20 mouse cellular contexts compared by ENCODE assay signal in genomic region chr9:68769638-68770037, GRCm38 (mm10).
"Had no signal": no experiment of that assay in that cellular context is flagged by ENCODE, and none has a peak within 500 bp of the region (broad histone marks: within the 10 kb centered on the region; RNA-seq: fewer than 3 reads in every experiment).

No protein-coding gene starts in this region.

- ATAC-seq: intestine, postnatal 0 days; midbrain, embryonic 15.5 days had no signal

- H3K27me3 ChIP-seq: liver, embryonic 13.5 days; lung, embryonic 15.5 days; megakaryocyte, embryonic 14.5 days; midbrain, embryonic 15.5 days; neural tube, embryonic 12.5 days; neural tube, embryonic 15.5 days; stomach, embryonic 15.5 days had no signal

- DNase-seq: kidney, adult 9 months; kidney, postnatal 25 days; layer of hippocampus, postnatal 36 days; liver, embryonic 13.5 days; lung, postnatal 10 days; lung, postnatal 36 days; right cerebral cortex, adult 18-20 months; right cerebral cortex, postnatal 14 days; right cerebral cortex, postnatal 4 days; thymus, adult 18-20 months; thymus, postnatal 4 days had no signal

- H3K4me2 ChIP-seq: liver, embryonic 13.5 days; lung, embryonic 15.5 days; midbrain, embryonic 11.5 days; midbrain, embryonic 15.5 days; neural tube, embryonic 12.5 days; neural tube, embryonic 15.5 days; stomach, embryonic 15.5 days had no signal

- H3K4me3 ChIP-seq: left cerebral cortex, adult 2 months; liver, embryonic 13.5 days; lung, embryonic 15.5 days; megakaryocyte, embryonic 14.5 days; midbrain, embryonic 15.5 days; neural tube, embryonic 12.5 days; neural tube, embryonic 15.5 days; stomach, embryonic 15.5 days had no signal

- H3K9me3 ChIP-seq: liver, embryonic 13.5 days; lung, embryonic 15.5 days; midbrain, embryonic 15.5 days; neural tube, embryonic 12.5 days; neural tube, embryonic 15.5 days; stomach, embryonic 15.5 days had no signal

- H3K27ac ChIP-seq: left cerebral cortex, adult 2 months; liver, embryonic 13.5 days; lung, embryonic 15.5 days; neural tube, embryonic 12.5 days; neural tube, embryonic 15.5 days; stomach, embryonic 15.5 days had no signal

- H3K9ac ChIP-seq: liver, embryonic 13.5 days; lung, embryonic 15.5 days; midbrain, embryonic 15.5 days; neural tube, embryonic 12.5 days; neural tube, embryonic 15.5 days; stomach, embryonic 15.5 days had no signal

- H3K36me3 ChIP-seq: liver, embryonic 13.5 days; lung, embryonic 15.5 days; midbrain, embryonic 15.5 days; neural tube, embryonic 12.5 days; neural tube, embryonic 15.5 days; stomach, embryonic 15.5 days had no signal

- H3K4me1 ChIP-seq: liver, embryonic 13.5 days; megakaryocyte, embryonic 14.5 days; neural tube, embryonic 12.5 days had no signal
